17 mouse cellular contexts compared by ENCODE assay signal in genomic region chr6:52182793-52183192, GRCm38 (mm10). TPM values are rescaled to one million over a fixed set of nuclear protein-coding genes. Genes with fewer than 3 reads are reported as not detected.
DNase-seq lines count a peak whose midpoint lies in the region; ATAC-seq lines count a peak whose summit lies in the region.
"Had no signal": no experiment of that assay in that cellular context is flagged by ENCODE, and none has a peak within 500 bp of the region (broad histone marks: within the 10 kb centered on the region; RNA-seq: fewer than 3 reads in every experiment).

No protein-coding gene starts in this region.

- H3K27ac ChIP-seq in hindbrain, embryonic 11.5 days (ENCODE audit: low read depth, low read length) = peak overlapping the region; percentile 84
- H3K27ac ChIP-seq in hindbrain, embryonic 10.5 days = no peak overlapping the region
- H3K27ac ChIP-seq in lung, embryonic 15.5 days = peak overlapping the region; percentile 73
- H3K27ac ChIP-seq in limb, embryonic 10.5 days = 0 out of 2 replicates have a peak overlapping the region, but pooled peaks have one; percentile 63
- H3K27ac ChIP-seq: heart, embryonic 13.5 days; limb, embryonic 13.5 days; macrophage had no signal

- 17% methylated on average over 1 of the region's 1 CpGs for WGBS in hindbrain, embryonic 11.5 days
- WGBS in hindbrain, embryonic 10.5 days = 14% methylated on average over 1 of the region's 1 CpGs
- WGBS in lung, embryonic 15.5 days = 56% methylated on average over 1 of the region's 1 CpGs
- 8% methylated on average over 1 of the region's 1 CpGs for WGBS in limb, embryonic 10.5 days

- H3K4me2 ChIP-seq in hindbrain, embryonic 11.5 days (replicated peaks; ENCODE audit: low read depth, low read length) = peak overlapping the region; percentile 40; the same call in 1 of the 2 replicates
- H3K4me2 ChIP-seq in lung, embryonic 15.5 days = 0 out of 2 replicates have a peak overlapping the region, but pooled peaks have one; percentile 14
- H3K4me2 ChIP-seq: heart, embryonic 13.5 days; limb, embryonic 13.5 days had no signal

- no peaks in the 10 kb centered on the region for H3K9me3 ChIP-seq in hindbrain, embryonic 11.5 days (ENCODE audit: control insufficient read depth, low read length)
- no peaks in the 10 kb centered on the region for H3K9me3 ChIP-seq in hindbrain, embryonic 10.5 days
- no peaks in the 10 kb centered on the region for H3K9me3 ChIP-seq in lung, embryonic 15.5 days
- no peaks in the 10 kb centered on the region for H3K9me3 ChIP-seq in limb, embryonic 10.5 days (replicated peaks)
- H3K9me3 ChIP-seq: heart, embryonic 13.5 days; limb, embryonic 13.5 days had no signal

- no peak overlapping the region for H3K4me3 ChIP-seq in hindbrain, embryonic 11.5 days (ENCODE audit: low read depth, low read length)
- H3K4me3 ChIP-seq in hindbrain, embryonic 10.5 days = no peak overlapping the region
- no peak overlapping the region for H3K4me3 ChIP-seq in lung, embryonic 15.5 days
- H3K4me3 ChIP-seq in limb, embryonic 10.5 days = peak overlapping the region; percentile 3; the same call in 1 of the 2 replicates
- H3K4me3 ChIP-seq: heart, embryonic 13.5 days; limb, embryonic 13.5 days had no signal

- peaks cover 85% of the 10 kb centered on the region for H3K27me3 ChIP-seq in hindbrain, embryonic 11.5 days (ENCODE audit: control insufficient read depth, insufficient read depth, low read length)
- peaks cover 100% of the 10 kb centered on the region for H3K27me3 ChIP-seq in hindbrain, embryonic 10.5 days (ENCODE audit: insufficient read depth, poor library complexity, severe bottlenecking)
- H3K27me3 ChIP-seq in lung, embryonic 15.5 days = peaks cover 90% of the 10 kb centered on the region
- peaks cover 86% of the 10 kb centered on the region for H3K27me3 ChIP-seq in limb, embryonic 10.5 days (ENCODE audit: low read depth, poor library complexity, severe bottlenecking)

- peaks cover 2% of the 10 kb centered on the region; the same call in 1 of the 2 replicates for H3K4me1 ChIP-seq in hindbrain, embryonic 11.5 days (replicated peaks; ENCODE audit: control insufficient read depth, insufficient read depth, low read length)
- H3K4me1 ChIP-seq in hindbrain, embryonic 10.5 days (replicated peaks) = no peaks in the 10 kb centered on the region; the same call in 1 of the 2 replicates
- H3K4me1 ChIP-seq in lung, embryonic 15.5 days = peaks cover 73% of the 10 kb centered on the region
- H3K4me1 ChIP-seq in limb, embryonic 10.5 days = peaks cover 95% of the 10 kb centered on the region
- H3K4me1 ChIP-seq: heart, embryonic 13.5 days had no signal

- no peaks in the 10 kb centered on the region for H3K36me3 ChIP-seq in hindbrain, embryonic 11.5 days (ENCODE audit: control insufficient read depth, insufficient read depth, low read length)
- no peaks in the 10 kb centered on the region for H3K36me3 ChIP-seq in hindbrain, embryonic 10.5 days
- H3K36me3 ChIP-seq in lung, embryonic 15.5 days = no peaks in the 10 kb centered on the region
- peaks cover 32% of the 10 kb centered on the region for H3K36me3 ChIP-seq in limb, embryonic 10.5 days
- H3K36me3 ChIP-seq: heart, embryonic 13.5 days; limb, embryonic 13.5 days had no signal

- no peak overlapping the region; the same call in 1 of the 2 replicates for H3K9ac ChIP-seq in hindbrain, embryonic 11.5 days (ENCODE audit: low read depth, low read length)
- H3K9ac ChIP-seq in lung, embryonic 15.5 days = no peak overlapping the region
- H3K9ac ChIP-seq: heart, embryonic 13.5 days; limb, embryonic 13.5 days had no signal

- no peak for DNase-seq in hindbrain, embryonic 11.5 days (ENCODE audit: low spot score)
- DNase-seq in hindbrain, embryonic 10.5 days (ENCODE audit: low spot score) = no peak
- DNase-seq in lung, postnatal 36 days = no peak
- no peak for DNase-seq in limb, embryonic 10.5 days (ENCODE audit: low spot score)
- DNase-seq in adrenal gland, adult 2 months = no peak
- DNase-seq in spleen, postnatal 36 days (ENCODE audit: low spot score in 2 of 2) = no peak
- DNase-seq: adrenal gland, postnatal 36 days had no signal

- ATAC-seq in hindbrain, embryonic 11.5 days (ENCODE audit: low FRiP score) = no peak
- no peak for ATAC-seq in lung, embryonic 15.5 days (ENCODE audit: borderline replicate concordance, extremely low read depth, low FRiP score, low TSS enrichment)
- no peak for ATAC-seq in CD4-positive, CD25-positive, alpha-beta regulatory T cell, adult 4 months

RNA-seq across cellular contexts. Expression of gene 5730596B20Rik, which starts 5.5 kb away (rescaled TPM):
- 4.9 and 5.4 TPM in 2 replicates for polyA plus RNA-seq in hindbrain, embryonic 11.5 days (2014; fragmentation: Nextera tagmentation; extraction: Ambion mirVana)
- 0.90 and 3.6 TPM in 2 replicates for polyA plus RNA-seq in hindbrain, embryonic 10.5 days (2016; fragmentation: Nextera tagmentation; extraction: Ambion mirVana)
- polyA plus RNA-seq in lung, embryonic 15.5 days (2015; fragmentation: Nextera tagmentation; extraction: Ambion mirVana) = 2.1 and 2.3 TPM in 2 replicates
- 1.1 and 1.3 TPM in 2 replicates for polyA plus RNA-seq in limb, embryonic 10.5 days (2016; fragmentation: Nextera tagmentation; extraction: Ambion mirVana)
- total RNA-seq in adrenal gland, adult 2 months (2021) = under 1 TPM; 0.35 to 0.41 TPM
- polyA plus RNA-seq in adrenal gland, adult 2 months (2012; rRNA removed) = 0.02 and 0.04 TPM in 2 replicates
- not detected for polyA plus RNA-seq in CD4-positive, CD25-positive, alpha-beta regulatory T cell, adult 4 months (2017; shearing (Covaris generic))
- total RNA-seq: layer of hippocampus, postnatal 25 days; midbrain, postnatal 0 days had no signal
- polyA plus RNA-seq: cortical plate, adult 2 months; frontal cortex, adult 2 months; macrophage; midbrain, postnatal 0 days; testis, adult 2 months had no signal

RNA-seq across cellular contexts. Expression of gene Hoxa4, which starts 8.8 kb away (rescaled TPM):
- polyA plus RNA-seq in hindbrain, embryonic 11.5 days (2014; fragmentation: Nextera tagmentation; extraction: Ambion mirVana) = 11.9 and 12.8 TPM in 2 replicates
- 0.14 and 4.3 TPM in 2 replicates for polyA plus RNA-seq in hindbrain, embryonic 10.5 days (2016; fragmentation: Nextera tagmentation; extraction: Ambion mirVana)
- 4.1 and 4.2 TPM in 2 replicates for polyA plus RNA-seq in lung, embryonic 15.5 days (2015; fragmentation: Nextera tagmentation; extraction: Ambion mirVana)
- polyA plus RNA-seq in limb, embryonic 10.5 days (2016; fragmentation: Nextera tagmentation; extraction: Ambion mirVana) = 1.6 and 1.8 TPM in 2 replicates
- total RNA-seq in adrenal gland, adult 2 months (2021) = 1 to 10 TPM; 2.2 to 6.3 TPM
- polyA plus RNA-seq in adrenal gland, adult 2 months (2012; rRNA removed) = 0.99 and 4.0 TPM in 2 replicates
- polyA plus RNA-seq in CD4-positive, CD25-positive, alpha-beta regulatory T cell, adult 4 months (2017; shearing (Covaris generic)) = not detected
- total RNA-seq: layer of hippocampus, postnatal 25 days had no signal
- polyA plus RNA-seq: cortical plate, adult 2 months; frontal cortex, adult 2 months; midbrain, postnatal 0 days had no signal

RNA-seq across cellular contexts. Expression of gene Hoxa2, which starts 18.2 kb away (rescaled TPM):
- polyA plus RNA-seq in hindbrain, embryonic 11.5 days (2014; fragmentation: Nextera tagmentation; extraction: Ambion mirVana) = 63.7 and 68.1 TPM in 2 replicates
- polyA plus RNA-seq in hindbrain, embryonic 10.5 days (2016; fragmentation: Nextera tagmentation; extraction: Ambion mirVana) = 31.4 and 56.9 TPM in 2 replicates
- 11.4 and 13.0 TPM in 2 replicates for polyA plus RNA-seq in lung, embryonic 15.5 days (2015; fragmentation: Nextera tagmentation; extraction: Ambion mirVana)
- polyA plus RNA-seq in limb, embryonic 10.5 days (2016; fragmentation: Nextera tagmentation; extraction: Ambion mirVana) = 4.5 and 5.3 TPM in 2 replicates
- total RNA-seq in adrenal gland, adult 2 months (2021) = 1 to 10 TPM; 1.5 to 2.6 TPM
- 1.1 and 1.7 TPM in 2 replicates for polyA plus RNA-seq in adrenal gland, adult 2 months (2012; rRNA removed)
- polyA plus RNA-seq in CD4-positive, CD25-positive, alpha-beta regulatory T cell, adult 4 months (2017; shearing (Covaris generic)) = not detected
- total RNA-seq: layer of hippocampus, postnatal 25 days had no signal
- polyA plus RNA-seq: cortical plate, adult 2 months; frontal cortex, adult 2 months; macrophage; midbrain, postnatal 0 days had no signal

RNA-seq across cellular contexts. Expression of gene Hoxa5, which starts 21.6 kb away (rescaled TPM):
- polyA plus RNA-seq in hindbrain, embryonic 11.5 days (2014; fragmentation: Nextera tagmentation; extraction: Ambion mirVana) = 23.8 and 39.3 TPM in 2 replicates
- polyA plus RNA-seq in hindbrain, embryonic 10.5 days (2016; fragmentation: Nextera tagmentation; extraction: Ambion mirVana) = 1.8 TPM in 1 of 2 replicates, not detected in the other
- polyA plus RNA-seq in lung, embryonic 15.5 days (2015; fragmentation: Nextera tagmentation; extraction: Ambion mirVana) = 48.2 and 48.7 TPM in 2 replicates
- 9.8 and 10.4 TPM in 2 replicates for polyA plus RNA-seq in limb, embryonic 10.5 days (2016; fragmentation: Nextera tagmentation; extraction: Ambion mirVana)
- 10 to 100 TPM; 13.6 to 22.8 TPM for total RNA-seq in adrenal gland, adult 2 months (2021)
- 12.9 and 16.3 TPM in 2 replicates for polyA plus RNA-seq in adrenal gland, adult 2 months (2012; rRNA removed)
- not detected for polyA plus RNA-seq in CD4-positive, CD25-positive, alpha-beta regulatory T cell, adult 4 months (2017; shearing (Covaris generic))
- total RNA-seq: layer of hippocampus, postnatal 25 days had no signal
- polyA plus RNA-seq: cortical plate, adult 2 months; frontal cortex, adult 2 months; midbrain, postnatal 0 days had no signal

RNA-seq across cellular contexts. Expression of gene Hoxa1, which starts 24.7 kb away (rescaled TPM):
- polyA plus RNA-seq in hindbrain, embryonic 11.5 days (2014; fragmentation: Nextera tagmentation; extraction: Ambion mirVana) = 4.0 and 4.1 TPM in 2 replicates
- polyA plus RNA-seq in hindbrain, embryonic 10.5 days (2016; fragmentation: Nextera tagmentation; extraction: Ambion mirVana) = 0.77 and 1.4 TPM in 2 replicates
- 1.3 and 1.4 TPM in 2 replicates for polyA plus RNA-seq in lung, embryonic 15.5 days (2015; fragmentation: Nextera tagmentation; extraction: Ambion mirVana)
- polyA plus RNA-seq in limb, embryonic 10.5 days (2016; fragmentation: Nextera tagmentation; extraction: Ambion mirVana) = 1.3 and 1.9 TPM in 2 replicates
- total RNA-seq in adrenal gland, adult 2 months (2021) = under 1 TPM; 0.52 to 0.86 TPM
- polyA plus RNA-seq in adrenal gland, adult 2 months (2012; rRNA removed) = 0.47 and 0.68 TPM in 2 replicates
- not detected for polyA plus RNA-seq in CD4-positive, CD25-positive, alpha-beta regulatory T cell, adult 4 months (2017; shearing (Covaris generic))
- total RNA-seq: layer of hippocampus, postnatal 25 days had no signal
- polyA plus RNA-seq: cortical plate, adult 2 months; midbrain, postnatal 0 days had no signal
